Mouse (Mus musculus) liver, adult 2 months (tissue): ENCODE results near the gene Supt5.

ENCODE experiments used
- CTCF ChIP-seq: fragments of 200-500 bp; IDR thresholded peaks from 2 replicates; pipeline ENCODE4 v1.5.1; 2011; ENCODE audit warnings: low read depth, low read length, control low read depth
- POLR2A ChIP-seq: fragments of 200-500 bp; IDR thresholded peaks from 2 replicates; pipeline ENCODE4 v1.6.1; 2011; ENCODE audit warnings: low read length, control low read depth; ENCODE audit not compliant: insufficient read depth; ENCODE audit errors: extremely low read depth

DNA sequence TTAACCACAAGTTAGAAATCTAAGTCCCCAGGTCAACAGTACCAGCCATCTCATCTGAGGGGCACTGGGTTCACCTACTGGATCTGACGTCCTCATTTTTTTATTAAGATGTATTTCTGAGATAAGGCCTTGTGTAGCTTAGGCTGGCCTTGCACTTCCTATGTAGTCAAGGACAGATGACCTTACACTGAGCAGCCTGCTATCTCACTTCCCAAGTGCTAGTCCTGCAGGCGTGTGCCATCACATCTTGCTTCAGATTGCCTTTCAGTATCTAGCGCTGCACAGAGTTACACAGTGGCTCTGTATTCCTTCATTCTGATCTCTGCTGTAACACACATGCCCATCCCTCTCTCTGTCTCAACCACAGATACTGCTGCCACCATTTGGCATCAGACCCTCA is 20.5 kb downstream of the Supt5 start:
- TF ChIP-seq CTCF: no peak
- TF ChIP-seq POLR2A: no peak
